ENCODE assay signal across 26 mouse cellular contexts in the genomic region with DNA sequence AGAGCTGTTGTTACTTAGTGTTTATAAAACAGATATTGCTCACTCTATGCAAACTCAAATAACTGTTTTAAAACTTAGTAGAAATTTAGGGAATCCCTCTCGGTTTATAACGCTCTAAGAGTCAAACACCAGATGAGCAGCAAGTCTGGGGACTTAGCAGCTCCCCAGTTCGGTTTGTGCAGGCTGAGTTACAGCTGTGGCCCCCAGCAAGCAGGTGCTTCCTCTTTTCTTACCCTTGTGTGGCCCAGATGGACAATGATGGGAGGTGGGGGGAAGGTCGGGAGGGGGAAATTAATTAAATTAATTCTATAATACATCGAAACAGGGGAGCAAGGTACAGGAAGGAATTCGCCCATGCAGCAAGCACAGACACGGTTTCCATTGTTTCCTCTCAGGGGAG. TPM values are rescaled to one million over a fixed set of nuclear protein-coding genes. Genes with fewer than 3 reads are reported as not detected.
DNase-seq lines count a peak whose midpoint lies in the region; ATAC-seq and TF ChIP-seq lines count a peak whose summit lies in the region.
"Had no signal": no experiment of that assay in that cellular context is flagged by ENCODE, and none has a peak within 500 bp of the region (broad histone marks: within the 10 kb centered on the region; RNA-seq: fewer than 3 reads in every experiment).

No protein-coding gene starts in this region.

- no peak for ATAC-seq in embryonic facial prominence, embryonic 12.5 days (ENCODE audit: insufficient number of reproducible peaks, insufficient read depth, low FRiP score, low TSS enrichment)
- no peak for ATAC-seq in hindbrain, embryonic 16.5 days
- ATAC-seq in midbrain, embryonic 12.5 days (ENCODE audit: low FRiP score, low read depth): no peak
- ATAC-seq: forebrain, embryonic 14.5 days had no signal

- no peak overlapping the region for H3K4me2 ChIP-seq in embryonic facial prominence, embryonic 12.5 days (replicated peaks)
- 0 out of 2 replicates have a peak overlapping the region, but pooled peaks have one; percentile 7 for H3K4me2 ChIP-seq in hindbrain, embryonic 16.5 days (ENCODE audit: low read length)
- H3K4me2 ChIP-seq in midbrain, embryonic 12.5 days (replicated peaks): peak overlapping the region; percentile 13; the same call in 1 of the 2 replicates

- no peak for TF ChIP-seq POLR2A in brain, embryonic 14.5 days (IDR thresholded peaks at IDR 0.05; ENCODE audit: borderline replicate concordance, extremely low read depth, insufficient read depth, insufficient read length, poor library complexity, severe bottlenecking)

- peaks cover 12% of the 10 kb centered on the region; the same call in 1 of the 2 replicates for H3K4me1 ChIP-seq in embryonic facial prominence, embryonic 12.5 days
- H3K4me1 ChIP-seq in embryonic facial prominence, embryonic 10.5 days: peaks cover 22% of the 10 kb centered on the region
- no peaks in the 10 kb centered on the region for H3K4me1 ChIP-seq in hindbrain, embryonic 16.5 days (ENCODE audit: control insufficient read depth, insufficient read depth, low read depth, low read length)
- H3K4me1 ChIP-seq in midbrain, embryonic 12.5 days: peaks cover 13% of the 10 kb centered on the region

- no peaks in the 10 kb centered on the region for H3K27me3 ChIP-seq in embryonic facial prominence, embryonic 12.5 days
- H3K27me3 ChIP-seq in embryonic facial prominence, embryonic 10.5 days (replicated peaks; ENCODE audit: low read depth, poor library complexity, severe bottlenecking): 0 out of 2 replicates have a peak, but pooled peaks cover 3% of the 10 kb centered on the region
- no peaks in the 10 kb centered on the region for H3K27me3 ChIP-seq in hindbrain, embryonic 16.5 days (replicated peaks; ENCODE audit: control insufficient read depth, insufficient read depth, low read length)
- H3K27me3 ChIP-seq in midbrain, embryonic 12.5 days: no peaks in the 10 kb centered on the region

- no peak overlapping the region for H3K4me3 ChIP-seq in embryonic facial prominence, embryonic 12.5 days
- no peak overlapping the region for H3K4me3 ChIP-seq in embryonic facial prominence, embryonic 10.5 days
- H3K4me3 ChIP-seq in hindbrain, embryonic 16.5 days (ENCODE audit: low read length): no peak overlapping the region
- H3K4me3 ChIP-seq in midbrain, embryonic 12.5 days: no peak overlapping the region
- H3K4me3 ChIP-seq: erythroblast, embryonic 14.5 days; heart, embryonic 10.5 days; layer of hippocampus, adult 2 months; megakaryocyte, embryonic 14.5 days; myocyte had no signal

- TF ChIP-seq CTCF in brain, embryonic 14.5 days (IDR thresholded peaks at IDR 0.05; ENCODE audit: borderline replicate concordance, extremely low read depth, insufficient read depth, insufficient read length): no peak

- no peak for DNase-seq in embryonic facial prominence, embryonic 10.5 days (ENCODE audit: low spot score)
- DNase-seq in brain, embryonic 14.5 days (ENCODE audit: low read depth): peak; percentile 6
- no peak for DNase-seq in layer of hippocampus, adult 9-10 months (ENCODE audit: low spot score)
- no peak for DNase-seq in urinary bladder, postnatal 25 days (ENCODE audit: low spot score)
- no peak for DNase-seq in frontal cortex, postnatal 10 days (ENCODE audit: low spot score in 2 of 2)
- DNase-seq: cerebellum, adult 2 months; cerebellum, postnatal 36 days; gastrocnemius, postnatal 36 days; kidney, adult 2 months; kidney, postnatal 14 days; left cerebral cortex, postnatal 4 days had no signal

- no peaks in the 10 kb centered on the region for H3K36me3 ChIP-seq in embryonic facial prominence, embryonic 12.5 days
- H3K36me3 ChIP-seq in embryonic facial prominence, embryonic 10.5 days (replicated peaks): no peaks in the 10 kb centered on the region
- no peaks in the 10 kb centered on the region for H3K36me3 ChIP-seq in hindbrain, embryonic 16.5 days (ENCODE audit: control insufficient read depth, insufficient read depth, low read length)
- H3K36me3 ChIP-seq in midbrain, embryonic 12.5 days: no peaks in the 10 kb centered on the region
- H3K36me3 ChIP-seq: heart, embryonic 10.5 days had no signal

- WGBS in embryonic facial prominence, embryonic 12.5 days: 47% methylated on average over 7 of the region's 7 CpGs
- WGBS in embryonic facial prominence, embryonic 10.5 days: 55% methylated on average over 7 of the region's 7 CpGs
- 45% methylated on average over 7 of the region's 7 CpGs for WGBS in hindbrain, embryonic 16.5 days
- 64% methylated on average over 7 of the region's 7 CpGs for WGBS in midbrain, embryonic 12.5 days

- no peaks in the 10 kb centered on the region for H3K9me3 ChIP-seq in embryonic facial prominence, embryonic 12.5 days
- H3K9me3 ChIP-seq in embryonic facial prominence, embryonic 10.5 days: no peaks in the 10 kb centered on the region
- H3K9me3 ChIP-seq in hindbrain, embryonic 16.5 days (ENCODE audit: control insufficient read depth, low read length): no peaks in the 10 kb centered on the region
- H3K9me3 ChIP-seq in midbrain, embryonic 12.5 days: no peaks in the 10 kb centered on the region
- H3K9me3 ChIP-seq: heart, embryonic 10.5 days had no signal

- H3K27ac ChIP-seq in embryonic facial prominence, embryonic 12.5 days: 0 out of 2 replicates have a peak overlapping the region, but pooled peaks have one; percentile 46
- no peak overlapping the region for H3K27ac ChIP-seq in embryonic facial prominence, embryonic 10.5 days (replicated peaks)
- H3K27ac ChIP-seq in hindbrain, embryonic 16.5 days (ENCODE audit: low read depth, low read length): no peak overlapping the region
- peak overlapping the region; percentile 58 for H3K27ac ChIP-seq in midbrain, embryonic 12.5 days (replicated peaks)
- H3K27ac ChIP-seq: heart, embryonic 10.5 days; layer of hippocampus, adult 2 months; liver, embryonic 14.5 days; stomach, postnatal 0 days had no signal

- no peak overlapping the region for H3K9ac ChIP-seq in embryonic facial prominence, embryonic 12.5 days
- H3K9ac ChIP-seq in hindbrain, embryonic 16.5 days (ENCODE audit: low read depth, low read length): no peak overlapping the region
- H3K9ac ChIP-seq in midbrain, embryonic 12.5 days (replicated peaks): no peak overlapping the region
- H3K9ac ChIP-seq: liver, embryonic 14.5 days had no signal

RNA-seq across cellular contexts. Expression of gene Nr1i2, which starts 13.0 kb away (rescaled TPM):
- polyA plus RNA-seq in embryonic facial prominence, embryonic 12.5 days (2016; fragmentation: Nextera tagmentation; extraction: Ambion mirVana): not detected in 2 replicates
- polyA plus RNA-seq in embryonic facial prominence, embryonic 10.5 days (2016; fragmentation: Nextera tagmentation; extraction: Ambion mirVana): not detected in 2 replicates
- polyA plus RNA-seq in brain, embryonic 14.5 days (2012; rRNA removed): not detected in 2 replicates
- not detected in 2 replicates for polyA plus RNA-seq in hindbrain, embryonic 16.5 days (2015; fragmentation: Nextera tagmentation; extraction: Ambion mirVana)
- polyA plus RNA-seq in midbrain, embryonic 12.5 days (2016; fragmentation: Nextera tagmentation; extraction: Ambion mirVana): not detected in 2 replicates
- polyA plus RNA-seq: cerebellum, adult 2 months; erythroblast, embryonic 14.5 days; forebrain, embryonic 14.5 days; heart, postnatal 0 days; lung, embryonic 16.5 days; myocyte; thymus, postnatal 0 days had no signal

RNA-seq across cellular contexts. Expression of gene Maats1, which starts 34.3 kb away (rescaled TPM):
- 0.08 and 0.32 TPM in 2 replicates for polyA plus RNA-seq in embryonic facial prominence, embryonic 12.5 days (2016; fragmentation: Nextera tagmentation; extraction: Ambion mirVana)
- polyA plus RNA-seq in embryonic facial prominence, embryonic 10.5 days (2016; fragmentation: Nextera tagmentation; extraction: Ambion mirVana): 0.17 and 0.19 TPM in 2 replicates
- 0.49 and 1.4 TPM in 2 replicates for polyA plus RNA-seq in brain, embryonic 14.5 days (2012; rRNA removed)
- polyA plus RNA-seq in hindbrain, embryonic 16.5 days (2015; fragmentation: Nextera tagmentation; extraction: Ambion mirVana): 1.6 and 1.7 TPM in 2 replicates
- 0.51 and 0.59 TPM in 2 replicates for polyA plus RNA-seq in midbrain, embryonic 12.5 days (2016; fragmentation: Nextera tagmentation; extraction: Ambion mirVana)
- polyA plus RNA-seq: erythroblast, embryonic 14.5 days had no signal

RNA-seq across cellular contexts. Expression of gene Cox17, which starts 39.1 kb away (rescaled TPM):
- 110 and 111 TPM in 2 replicates for polyA plus RNA-seq in embryonic facial prominence, embryonic 12.5 days (2016; fragmentation: Nextera tagmentation; extraction: Ambion mirVana)
- polyA plus RNA-seq in embryonic facial prominence, embryonic 10.5 days (2016; fragmentation: Nextera tagmentation; extraction: Ambion mirVana): 128 and 133 TPM in 2 replicates
- polyA plus RNA-seq in brain, embryonic 14.5 days (2012; rRNA removed): 62.9 and 69.0 TPM in 2 replicates
- polyA plus RNA-seq in hindbrain, embryonic 16.5 days (2015; fragmentation: Nextera tagmentation; extraction: Ambion mirVana): 65.3 and 71.9 TPM in 2 replicates
- 118 and 130 TPM in 2 replicates for polyA plus RNA-seq in midbrain, embryonic 12.5 days (2016; fragmentation: Nextera tagmentation; extraction: Ambion mirVana)

RNA-seq across cellular contexts. Expression of gene Gm21987, which starts 39.2 kb away (rescaled TPM):
- polyA plus RNA-seq in embryonic facial prominence, embryonic 12.5 days (2016; fragmentation: Nextera tagmentation; extraction: Ambion mirVana): not detected in 2 replicates
- not detected in 2 replicates for polyA plus RNA-seq in embryonic facial prominence, embryonic 10.5 days (2016; fragmentation: Nextera tagmentation; extraction: Ambion mirVana)
- polyA plus RNA-seq in brain, embryonic 14.5 days (2012; rRNA removed): not detected in 2 replicates
- polyA plus RNA-seq in hindbrain, embryonic 16.5 days (2015; fragmentation: Nextera tagmentation; extraction: Ambion mirVana): not detected in 2 replicates
- polyA plus RNA-seq in midbrain, embryonic 12.5 days (2016; fragmentation: Nextera tagmentation; extraction: Ambion mirVana): not detected in 2 replicates
- polyA plus RNA-seq: cerebellum, adult 2 months; forebrain, embryonic 14.5 days; kidney, adult 2 months; liver, embryonic 14.5 days; stomach, postnatal 0 days; thymus, postnatal 0 days; urinary bladder, adult 2 months had no signal

RNA-seq across cellular contexts. Expression of gene Popdc2, which starts 54.4 kb away (rescaled TPM):
- 1.4 and 1.9 TPM in 2 replicates for polyA plus RNA-seq in embryonic facial prominence, embryonic 12.5 days (2016; fragmentation: Nextera tagmentation; extraction: Ambion mirVana)
- 2.1 and 2.7 TPM in 2 replicates for polyA plus RNA-seq in embryonic facial prominence, embryonic 10.5 days (2016; fragmentation: Nextera tagmentation; extraction: Ambion mirVana)
- 0.81 and 0.85 TPM in 2 replicates for polyA plus RNA-seq in brain, embryonic 14.5 days (2012; rRNA removed)
- polyA plus RNA-seq in hindbrain, embryonic 16.5 days (2015; fragmentation: Nextera tagmentation; extraction: Ambion mirVana): 0.68 and 0.69 TPM in 2 replicates
- polyA plus RNA-seq in midbrain, embryonic 12.5 days (2016; fragmentation: Nextera tagmentation; extraction: Ambion mirVana): 0.51 and 0.57 TPM in 2 replicates

Comparison
In these comparisons a context has a peak if more than half of its experiments do, and no peak if none do; other contexts are left out.
1. H3K27ac ChIP-seq: peak in embryonic facial prominence, embryonic 12.5 days (single experiment) and midbrain, embryonic 12.5 days (single experiment); none in embryonic facial prominence, embryonic 10.5 days (single experiment) and hindbrain, embryonic 16.5 days (single experiment).